Mouse (Mus musculus): ENCODE measurements at regions not wholly inside any gene's neighbourhood (a gene's known extent, or its start where the extent isn't known, plus 50 kb on each side); places are given as distances from the start of the nearest gene placed in this dataset.

- Histone ChIP-seq H3K4me1 (ENCODE audit: control insufficient read depth in 2 of 2, insufficient read depth in 2 of 2, low read length in 2 of 2) (no peaks in the 10 kb centered on the region), H3K27me3 (ENCODE audit: control insufficient read depth, insufficient read depth, low read length) (no peaks in the 10 kb centered on the region), H3K4me3 (ENCODE audit: control insufficient read depth in 1 of 2, insufficient read depth in 1 of 2, low read depth in 1 of 2, low read length in 2 of 2) (no peak overlapping the region), H3K9ac (ENCODE audit: low read length) (no peak overlapping the region), H3K27ac (replicated peaks in 1 of 2; ENCODE audit: control insufficient read depth in 1 of 2, insufficient read depth in 1 of 2, low read depth in 2 of 2, low read length in 2 of 2) (no peak overlapping the region), H3K9me3 (ENCODE audit: control insufficient read depth, low read length) (no peaks in the 10 kb centered on the region), H3K4me2 (ENCODE audit: low read length) (no peak overlapping the region), H3K36me3 (ENCODE audit: control insufficient read depth, insufficient read depth, low read length) (no peaks in the 10 kb centered on the region)
- 78% methylated on average over 5 of the region's 5 CpGs for WGBS
- ATAC-seq (ENCODE audit: insufficient number of reproducible peaks, insufficient read depth, low FRiP score, low read depth), result no peak
Observed at GRCm38 (mm10) chr2:106384286-106384595, 308.8 kb upstream of the Mpped2 start.

- Histone ChIP-seq H3K27ac (replicated peaks in 1 of 2; ENCODE audit: control insufficient read depth in 1 of 2, insufficient read depth in 1 of 2, low read depth in 2 of 2, low read length in 2 of 2) (no peak overlapping the region), H3K36me3 (ENCODE audit: control insufficient read depth, insufficient read depth, low read length) (no peaks in the 10 kb centered on the region), H3K4me2 (ENCODE audit: low read length) (no peak overlapping the region), H3K4me3 (ENCODE audit: control insufficient read depth in 1 of 2, insufficient read depth in 1 of 2, low read depth in 1 of 2, low read length in 2 of 2) (no peak overlapping the region), H3K9ac (ENCODE audit: low read length) (no peak overlapping the region), H3K27me3 (ENCODE audit: control insufficient read depth, insufficient read depth, low read length) (no peaks in the 10 kb centered on the region), H3K4me1 (ENCODE audit: control insufficient read depth in 2 of 2, insufficient read depth in 2 of 2, low read length in 2 of 2) (no peaks in the 10 kb centered on the region), H3K9me3 (ENCODE audit: control insufficient read depth, low read length) (no peaks in the 10 kb centered on the region)
- ATAC-seq (ENCODE audit: insufficient number of reproducible peaks, insufficient read depth, low FRiP score, low read depth), result no peak
- WGBS, result 78% methylated on average over 3 of the region's 3 CpGs
Observed at GRCm38 (mm10) chr2:106384842-106385241, 308.2 kb upstream of the Mpped2 start.

GRCm38 (mm10) chr2:106412158-106412557 lies 280.9 kb upstream of the Mpped2 start:
- no peak overlapping the region for H3K4me3 ChIP-seq (ENCODE audit: control insufficient read depth in 1 of 2, insufficient read depth in 1 of 2, low read depth in 1 of 2, low read length in 2 of 2)
- H3K27ac ChIP-seq (replicated peaks in 1 of 2; ENCODE audit: control insufficient read depth in 1 of 2, insufficient read depth in 1 of 2, low read depth in 2 of 2, low read length in 2 of 2), result no peak overlapping the region
- H3K27me3 ChIP-seq (ENCODE audit: control insufficient read depth, insufficient read depth, low read length), result no peaks in the 10 kb centered on the region
- H3K4me2 ChIP-seq (ENCODE audit: low read length), result no peak overlapping the region
- no peaks in the 10 kb centered on the region for H3K9me3 ChIP-seq (ENCODE audit: control insufficient read depth, low read length)
- no peak overlapping the region for H3K9ac ChIP-seq (ENCODE audit: low read length)
- no peak for ATAC-seq (ENCODE audit: insufficient number of reproducible peaks, insufficient read depth, low FRiP score, low read depth)
- 62% methylated on average over 6 of the region's 6 CpGs for WGBS
- no peaks in the 10 kb centered on the region; a peak in 1 of 4 replicates for H3K4me1 ChIP-seq (ENCODE audit: control insufficient read depth in 2 of 2, insufficient read depth in 2 of 2, low read length in 2 of 2)
- no peaks in the 10 kb centered on the region for H3K36me3 ChIP-seq (ENCODE audit: control insufficient read depth, insufficient read depth, low read length)

- no peak for ATAC-seq (ENCODE audit: insufficient number of reproducible peaks, insufficient read depth, low FRiP score, low read depth)
- no peaks in the 10 kb centered on the region; a peak in 1 of 4 replicates for H3K4me1 ChIP-seq (ENCODE audit: control insufficient read depth in 2 of 2, insufficient read depth in 2 of 2, low read length in 2 of 2)
- no peaks in the 10 kb centered on the region for H3K9me3 ChIP-seq (ENCODE audit: control insufficient read depth, low read length)
- no peak overlapping the region for H3K4me2 ChIP-seq (ENCODE audit: low read length)
- WGBS, result 81% methylated on average over 7 of the region's 7 CpGs
- no peak overlapping the region for H3K27ac ChIP-seq (replicated peaks in 1 of 2; ENCODE audit: control insufficient read depth in 1 of 2, insufficient read depth in 1 of 2, low read depth in 2 of 2, low read length in 2 of 2)
- no peaks in the 10 kb centered on the region for H3K27me3 ChIP-seq (ENCODE audit: control insufficient read depth, insufficient read depth, low read length)
- H3K36me3 ChIP-seq (ENCODE audit: control insufficient read depth, insufficient read depth, low read length), result no peaks in the 10 kb centered on the region
- H3K9ac ChIP-seq (ENCODE audit: low read length), result no peak overlapping the region
- H3K4me3 ChIP-seq (ENCODE audit: control insufficient read depth in 1 of 2, insufficient read depth in 1 of 2, low read depth in 1 of 2, low read length in 2 of 2), result no peak overlapping the region
Observed at GRCm38 (mm10) chr2:106415474-106416019, 277.5 kb upstream of the Mpped2 start.

- WGBS, result 87% methylated on average over 2 of the region's 2 CpGs
- no peak for ATAC-seq (ENCODE audit: insufficient number of reproducible peaks, insufficient read depth, low FRiP score, low read depth)
Observed at GRCm38 (mm10) chr2:106418181-106418580, 274.9 kb upstream of the Mpped2 start.

GRCm38 (mm10) chr2:106424974-106425373 lies 268.1 kb upstream of the Mpped2 start:
- 77% methylated on average over 3 of the region's 3 CpGs for WGBS
- H3K27ac ChIP-seq (replicated peaks in 1 of 2; ENCODE audit: control insufficient read depth in 1 of 2, insufficient read depth in 1 of 2, low read depth in 2 of 2, low read length in 2 of 2), result no peak overlapping the region
- H3K4me3 ChIP-seq (ENCODE audit: control insufficient read depth in 1 of 2, insufficient read depth in 1 of 2, low read depth in 1 of 2, low read length in 2 of 2), result no peak overlapping the region
- ATAC-seq (ENCODE audit: insufficient number of reproducible peaks, insufficient read depth, low FRiP score, low read depth), result no peak
- no peaks in the 10 kb centered on the region for H3K36me3 ChIP-seq (ENCODE audit: control insufficient read depth, insufficient read depth, low read length)
- no peak overlapping the region for H3K9ac ChIP-seq (ENCODE audit: low read length)
- no peak overlapping the region for H3K4me2 ChIP-seq (ENCODE audit: low read length)
- no peaks in the 10 kb centered on the region for H3K9me3 ChIP-seq (ENCODE audit: control insufficient read depth, low read length)
- no peaks in the 10 kb centered on the region for H3K4me1 ChIP-seq (ENCODE audit: control insufficient read depth in 2 of 2, insufficient read depth in 2 of 2, low read length in 2 of 2)
- no peaks in the 10 kb centered on the region for H3K27me3 ChIP-seq (ENCODE audit: control insufficient read depth, insufficient read depth, low read length)

More at GRCm38 (mm10) chr2:106418181-106418580, 274.9 kb upstream of the Mpped2 start:
- no peak overlapping the region for H3K9ac ChIP-seq (ENCODE audit: low read length)
- no peaks in the 10 kb centered on the region; a peak in 1 of 4 replicates for H3K4me1 ChIP-seq (ENCODE audit: control insufficient read depth in 2 of 2, insufficient read depth in 2 of 2, low read length in 2 of 2)
- no peak overlapping the region for H3K4me3 ChIP-seq (ENCODE audit: control insufficient read depth in 1 of 2, insufficient read depth in 1 of 2, low read depth in 1 of 2, low read length in 2 of 2)
- no peaks in the 10 kb centered on the region for H3K27me3 ChIP-seq (ENCODE audit: control insufficient read depth, insufficient read depth, low read length)
- no peaks in the 10 kb centered on the region for H3K9me3 ChIP-seq (ENCODE audit: control insufficient read depth, low read length)
- H3K36me3 ChIP-seq (ENCODE audit: control insufficient read depth, insufficient read depth, low read length), result no peaks in the 10 kb centered on the region
- H3K4me2 ChIP-seq (ENCODE audit: low read length), result no peak overlapping the region
- H3K27ac ChIP-seq (replicated peaks in 1 of 2; ENCODE audit: control insufficient read depth in 1 of 2, insufficient read depth in 1 of 2, low read depth in 2 of 2, low read length in 2 of 2), result no peak overlapping the region

- H3K4me1 ChIP-seq (ENCODE audit: control insufficient read depth in 2 of 2, insufficient read depth in 2 of 2, low read length in 2 of 2), result no peaks in the 10 kb centered on the region
- H3K9me3 ChIP-seq (ENCODE audit: control insufficient read depth, low read length), result no peaks in the 10 kb centered on the region
- no peak overlapping the region for H3K4me2 ChIP-seq (ENCODE audit: low read length)
- no peak overlapping the region for H3K9ac ChIP-seq (ENCODE audit: low read length)
- 76% methylated on average over 4 of the region's 4 CpGs for WGBS
- no peak overlapping the region for H3K4me3 ChIP-seq (ENCODE audit: control insufficient read depth in 1 of 2, insufficient read depth in 1 of 2, low read depth in 1 of 2, low read length in 2 of 2)
- H3K27ac ChIP-seq (replicated peaks in 1 of 2; ENCODE audit: control insufficient read depth in 1 of 2, insufficient read depth in 1 of 2, low read depth in 2 of 2, low read length in 2 of 2), result no peak overlapping the region
- no peaks in the 10 kb centered on the region for H3K36me3 ChIP-seq (ENCODE audit: control insufficient read depth, insufficient read depth, low read length)
- no peak for ATAC-seq (ENCODE audit: insufficient number of reproducible peaks, insufficient read depth, low FRiP score, low read depth)
- H3K27me3 ChIP-seq (ENCODE audit: control insufficient read depth, insufficient read depth, low read length), result no peaks in the 10 kb centered on the region
Observed at GRCm38 (mm10) chr2:106425451-106425881, 267.6 kb upstream of the Mpped2 start.

- H3K9ac ChIP-seq (ENCODE audit: low read length), result no peak overlapping the region
- WGBS, result 89% methylated on average over 1 of the region's 1 CpGs
- H3K4me2 ChIP-seq (ENCODE audit: low read length), result no peak overlapping the region
- no peaks in the 10 kb centered on the region for H3K36me3 ChIP-seq (ENCODE audit: control insufficient read depth, insufficient read depth, low read length)
- no peaks in the 10 kb centered on the region for H3K27me3 ChIP-seq (ENCODE audit: control insufficient read depth, insufficient read depth, low read length)
- H3K27ac ChIP-seq (replicated peaks in 1 of 2; ENCODE audit: control insufficient read depth in 1 of 2, insufficient read depth in 1 of 2, low read depth in 2 of 2, low read length in 2 of 2), result no peak overlapping the region
- no peaks in the 10 kb centered on the region for H3K4me1 ChIP-seq (ENCODE audit: control insufficient read depth in 2 of 2, insufficient read depth in 2 of 2, low read length in 2 of 2)
- no peak for ATAC-seq (ENCODE audit: insufficient number of reproducible peaks, insufficient read depth, low FRiP score, low read depth)
- no peak overlapping the region for H3K4me3 ChIP-seq (ENCODE audit: control insufficient read depth in 1 of 2, insufficient read depth in 1 of 2, low read depth in 1 of 2, low read length in 2 of 2)
- no peaks in the 10 kb centered on the region for H3K9me3 ChIP-seq (ENCODE audit: control insufficient read depth, low read length)
Observed at GRCm38 (mm10) chr2:106426010-106426409, 267.1 kb upstream of the Mpped2 start.

Measured in heart, embryonic 14.5 days (tissue).